Comparison of ENCODE assay signal across 8 mouse cellular contexts in genomic region chr16:14361362-14362098, GRCm38 (mm10). TPM values are rescaled to one million over a fixed set of nuclear protein-coding genes. Genes with fewer than 3 reads are reported as not detected.
A peak's percentile ranks its signal among the peaks of the same experiment; 100 is the strongest.
DNase-seq lines count a peak whose midpoint lies in the region; ATAC-seq lines count a peak whose summit lies in the region.

Gene Abcc1, plus strand, starts transcription at chr16:14361558.

- no peak within 1 kb of the TSS; the same call in 1 of the 2 replicates for H3K27ac ChIP-seq in intestine, embryonic 14.5 days (ENCODE audit: low read depth)
- peak within 1 kb of the TSS; percentile 90 for H3K27ac ChIP-seq in midbrain, embryonic 10.5 days (replicated peaks)

- no peaks in the 10 kb centered on the region for H3K27me3 ChIP-seq in intestine, embryonic 14.5 days (replicated peaks; ENCODE audit: control insufficient read depth, insufficient read depth, low read length)
- no peaks in the 10 kb centered on the region for H3K27me3 ChIP-seq in midbrain, embryonic 10.5 days (ENCODE audit: low read depth, poor library complexity, severe bottlenecking)

- no peaks in the 10 kb centered on the region for H3K9me3 ChIP-seq in intestine, embryonic 14.5 days (ENCODE audit: control insufficient read depth, low read length)
- no peaks in the 10 kb centered on the region for H3K9me3 ChIP-seq in midbrain, embryonic 10.5 days (replicated peaks)

- H3K4me1 ChIP-seq in intestine, embryonic 14.5 days (replicated peaks; ENCODE audit: control insufficient read depth, insufficient read depth, low read length) = peaks cover 7% of the 10 kb centered on the region
- H3K4me1 ChIP-seq in midbrain, embryonic 10.5 days = peaks cover 19% of the 10 kb centered on the region

- peak within 1 kb of the TSS; percentile 89 for H3K4me2 ChIP-seq in intestine, embryonic 14.5 days (ENCODE audit: low read length)

- H3K36me3 ChIP-seq in intestine, embryonic 14.5 days (ENCODE audit: control insufficient read depth, insufficient read depth, low read length) = no peaks in the 10 kb centered on the region
- H3K36me3 ChIP-seq in midbrain, embryonic 10.5 days = no peaks in the 10 kb centered on the region

- WGBS in intestine, embryonic 14.5 days = 1% methylated on average over 54 of the region's 64 CpGs
- WGBS in midbrain, embryonic 10.5 days = 1% methylated on average over 64 of the region's 64 CpGs

- ATAC-seq in intestine, embryonic 14.5 days (replicated peaks; ENCODE audit: low FRiP score, low TSS enrichment, low read depth) = peak; percentile 96

- peak; percentile 84 to 93 for DNase-seq in adrenal gland, adult (ENCODE audit: inconsistent age in 2 of 2, low spot score in 1 of 2)
- DNase-seq in embryo, embryonic 10.5 days (ENCODE audit: low spot score) = peak; percentile 74
- DNase-seq in gastrocnemius, postnatal 25 days = peak; percentile 84
- DNase-seq in intestine, embryonic 14.5 days (ENCODE audit: low spot score) = peak; percentile 86
- peak; percentile 85 to 91 for DNase-seq in left cerebral cortex, postnatal 36 days (ENCODE audit: low spot score in 2 of 2)
- peak; percentile 80 for DNase-seq in midbrain, embryonic 10.5 days (ENCODE audit: low spot score)
- peak; percentile 78 for DNase-seq in right cerebral cortex, postnatal 4 days
- peak; percentile 46 for DNase-seq in yolk sac, embryonic 10.5 days (ENCODE audit: low spot score)

- H3K4me3 ChIP-seq in intestine, embryonic 14.5 days (ENCODE audit: low read depth, low read length) = peak within 1 kb of the TSS; percentile 79
- peak within 1 kb of the TSS; percentile 87 for H3K4me3 ChIP-seq in midbrain, embryonic 10.5 days

- H3K9ac ChIP-seq in intestine, embryonic 14.5 days (ENCODE audit: low read length) = peak within 1 kb of the TSS; percentile 66

- intact Hi-C loops in left cerebral cortex, postnatal 36 days (cut with DNase I) = loop anchor here (5.0 kb wide), 1 partner anchor 44 kb away; the partner anchor contains the start of gene Fopnl

RNA-seq across cellular contexts. Expression of gene Abcc1, which starts in this region (rescaled TPM):
- total RNA-seq in gastrocnemius, postnatal 25 days (2021) = 10 to 100 TPM; 18.8 to 21.8 TPM
- 11.8 and 12.5 TPM in 2 replicates for polyA plus RNA-seq in intestine, embryonic 14.5 days (2014; fragmentation: Nextera tagmentation; extraction: Ambion mirVana)
- 10 to 100 TPM; 13.4 to 16.9 TPM for total RNA-seq in left cerebral cortex, postnatal 36 days (2021)
- polyA plus RNA-seq in midbrain, embryonic 10.5 days (2016; fragmentation: Nextera tagmentation; extraction: Ambion mirVana) = 7.1 and 8.2 TPM in 2 replicates
